Mouse (Mus musculus): ENCODE data around the gene Psmg4. TPM values are rescaled to one million over a fixed set of nuclear protein-coding genes. Genes with fewer than 3 reads are reported as not detected.

Gene Psmg4
- total and polyA plus RNA-seq, 3 experiments, result 121 to 161 TPM; not detected in 1

GRCm38 (mm10) chr13:34120536-34120935 is 42.2 kb upstream of the Psmg4 start:
- no peaks in the 10 kb centered on the region for H3K27me3 ChIP-seq (ENCODE audit: control insufficient read depth in 1 of 2, insufficient read depth in 2 of 2, low read length in 2 of 2)
- TF ChIP-seq HCFC1 (IDR thresholded peaks at IDR 0.05; ENCODE audit: low read depth, low read length) (no peak), RCOR1 (IDR thresholded peaks at IDR 0.05; ENCODE audit: low read depth, low read length) (no peak), ELF1 (IDR thresholded peaks at IDR 0.05; ENCODE audit: low read depth, low read length) (no peak), GATA1 (IDR thresholded peaks at IDR 0.05; ENCODE audit: low read depth, low read length) (no peak), ZC3H11A (IDR thresholded peaks at IDR 0.05; ENCODE audit: low read depth, low read length) (no peak), ZMIZ1 (IDR thresholded peaks at IDR 0.05; ENCODE audit: low read depth, low read length) (no peak), TCF12 (IDR thresholded peaks at IDR 0.05; ENCODE audit: low read depth, low read length) (no peak), CHD1 (IDR thresholded peaks at IDR 0.05; ENCODE audit: low read depth, low read length) (no peak), UBTF (IDR thresholded peaks at IDR 0.05; ENCODE audit: borderline replicate concordance, insufficient read depth, low read depth, low read length) (no peak), MAFK (IDR thresholded peaks at IDR 0.05; ENCODE audit: borderline replicate concordance, low read depth, low read length) (no peak), KAT2A (conservative IDR thresholded peaks at IDR 0.05; ENCODE audit: low read depth, low read length) (no peak)
- H3K27ac ChIP-seq (ENCODE audit: control insufficient read depth, low read depth, low read length), result peak overlapping the region; percentile 22; the same call in 1 of the 2 replicates
- no peaks in the 10 kb centered on the region for H3K79me2 ChIP-seq (ENCODE audit: control insufficient read depth, insufficient read depth, low read length, poor library complexity)
- H3K36me3 ChIP-seq (ENCODE audit: control insufficient read depth in 1 of 2, insufficient read depth in 2 of 2, low read length in 2 of 2), result peaks cover 0 to 48% of the 10 kb centered on the region in 2 experiments; a peak in 2 of 4 replicates
- DNase-seq (ENCODE audit: low read depth, low spot score), result no peak
- no peaks in the 10 kb centered on the region for H3K9me3 ChIP-seq (replicated peaks; ENCODE audit: insufficient read depth, low read length)
- H3K9ac ChIP-seq (ENCODE audit: control insufficient read depth, low read depth, low read length, poor library complexity, severe bottlenecking), result no peak overlapping the region
- H3K4me3 ChIP-seq (ENCODE audit: control insufficient read depth in 1 of 2, insufficient read depth in 1 of 2, low read depth in 2 of 2, low read length in 2 of 2), result no peak overlapping the region
- H3K4me1 ChIP-seq (ENCODE audit: control insufficient read depth in 1 of 2, insufficient read depth in 2 of 2, low read length in 2 of 2), result peaks cover 44 to 52% of the 10 kb centered on the region in 2 experiments

GRCm38 (mm10) chr13:34125711-34126110 is 37.1 kb upstream of the Psmg4 start:
- DNase-seq (ENCODE audit: low read depth, low spot score), result no peak
- H3K9me3 ChIP-seq (replicated peaks; ENCODE audit: insufficient read depth, low read length), result no peaks in the 10 kb centered on the region
- H3K79me2 ChIP-seq (ENCODE audit: control insufficient read depth, insufficient read depth, low read length, poor library complexity), result no peaks in the 10 kb centered on the region
- peaks cover 0 to 5% of the 10 kb centered on the region in 2 experiments; a peak in 2 of 4 replicates for H3K36me3 ChIP-seq (ENCODE audit: control insufficient read depth in 1 of 2, insufficient read depth in 2 of 2, low read length in 2 of 2)
- no peak overlapping the region for H3K9ac ChIP-seq (ENCODE audit: control insufficient read depth, low read depth, low read length, poor library complexity, severe bottlenecking)
- H3K27me3 ChIP-seq (ENCODE audit: control insufficient read depth in 1 of 2, insufficient read depth in 2 of 2, low read length in 2 of 2), result no peaks in the 10 kb centered on the region
- no peak overlapping the region for H3K27ac ChIP-seq (ENCODE audit: control insufficient read depth, low read depth, low read length)
- H3K4me3 ChIP-seq (ENCODE audit: control insufficient read depth in 1 of 2, insufficient read depth in 1 of 2, low read depth in 2 of 2, low read length in 2 of 2), result no peak overlapping the region
- TF ChIP-seq RCOR1 (IDR thresholded peaks at IDR 0.05; ENCODE audit: low read depth, low read length) (no peak), GATA1 (IDR thresholded peaks at IDR 0.05; ENCODE audit: low read depth, low read length) (no peak), ZNF384 (IDR thresholded peaks at IDR 0.05; ENCODE audit: low read depth, low read length) (no peak), MAFK (IDR thresholded peaks at IDR 0.05; ENCODE audit: borderline replicate concordance, low read depth, low read length) (no peak), BHLHE40 (IDR thresholded peaks at IDR 0.05; ENCODE audit: borderline replicate concordance, low read depth, low read length) (no peak), SIN3A (IDR thresholded peaks at IDR 0.05; ENCODE audit: low read length) (no peak), MAZ (IDR thresholded peaks at IDR 0.05; ENCODE audit: low read depth, low read length) (no peak), MEF2A (IDR thresholded peaks at IDR 0.05; ENCODE audit: extremely low read depth, insufficient replicate concordance, low read depth, low read length, poor library complexity, severe bottlenecking) (no peak)
- peaks cover 6 to 19% of the 10 kb centered on the region in 2 experiments for H3K4me1 ChIP-seq (ENCODE audit: control insufficient read depth in 1 of 2, insufficient read depth in 2 of 2, low read length in 2 of 2)

All from MEL (cell line).